Mouse (Mus musculus): ENCODE data around the gene Usp38.

DNA sequence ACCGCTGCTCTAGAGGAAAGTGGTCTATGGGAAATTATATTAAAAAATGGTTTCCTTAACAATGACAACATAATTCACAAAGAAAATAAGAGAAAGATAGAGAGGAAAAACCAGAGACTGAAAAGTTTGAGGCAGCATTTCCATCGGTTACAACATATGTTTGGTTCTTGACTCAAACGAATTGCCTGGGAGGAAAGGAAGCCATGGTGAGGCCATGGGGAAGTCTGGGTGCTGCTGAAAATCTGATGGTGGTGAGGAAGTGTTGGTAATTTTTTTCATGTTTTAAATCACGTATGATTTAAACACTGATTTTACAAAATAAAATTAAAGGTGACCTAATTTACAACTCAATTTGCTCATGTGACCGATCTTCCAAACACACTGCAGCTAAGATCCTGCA lies 45.3 kb downstream of the Usp38 start:
- TF ChIP-seq CTCF (IDR thresholded peaks at IDR 0.05; ENCODE audit: low read depth, low read length): no peak
- no peak for TF ChIP-seq POLR2A (IDR thresholded peaks at IDR 0.05; ENCODE audit: extremely low read depth, insufficient read depth, low read length)

Data from liver, adult 2 months (tissue).